Mouse (Mus musculus) C2C12 (cell line): ENCODE results near the gene Vps13d.

Source experiments
- CEBPB ChIP-seq: IDR thresholded peaks from one replicate; pipeline ENCODE4 v1.6.1; 2011; ENCODE audit warnings: low read depth, mild to moderate bottlenecking, control low read depth, moderate library complexity
- CTCF ChIP-seq: IDR thresholded peaks from one replicate; pipeline ENCODE4 v1.5.1; 2011; ENCODE audit not compliant: control insufficient read depth, insufficient read depth, insufficient read length
- MAX ChIP-seq: IDR thresholded peaks from one replicate; pipeline ENCODE4 v1.6.1; 2011; ENCODE audit warnings: mild to moderate bottlenecking, control low read depth
- MYOD1 ChIP-seq: IDR thresholded peaks from one replicate; pipeline ENCODE4 v1.6.1; 2011; ENCODE audit warnings: low read depth; ENCODE audit not compliant: control insufficient read depth, insufficient read length
- MYOG ChIP-seq: IDR thresholded peaks from one replicate; pipeline ENCODE4 v1.6.1; 2011; ENCODE audit not compliant: control insufficient read depth, insufficient read length; ENCODE audit errors: extremely low read depth
- USF1 ChIP-seq: IDR thresholded peaks from one replicate; pipeline ENCODE4 v1.6.1; 2011; ENCODE audit warnings: low read depth, mild to moderate bottlenecking, control low read depth, moderate library complexity

DNA sequence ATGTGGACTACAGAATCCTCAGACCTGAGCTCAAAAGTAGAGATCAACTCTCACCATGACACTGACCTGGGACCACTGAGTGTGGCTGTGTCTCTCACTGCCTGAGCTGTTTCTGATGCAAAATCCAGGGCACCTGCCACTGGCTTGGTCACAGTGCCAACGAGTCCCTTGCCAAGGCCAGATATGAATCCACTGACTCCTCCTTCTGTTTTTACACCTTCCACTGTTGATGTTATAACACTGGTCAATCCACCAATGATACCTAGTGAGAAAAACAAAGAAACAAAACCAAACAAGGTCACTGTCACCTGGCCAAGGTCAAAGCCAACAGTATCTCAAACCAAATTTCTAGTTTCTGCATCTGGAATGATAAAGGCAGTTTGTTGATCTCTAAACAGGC is 178.1 kb downstream of the Vps13d start:
- TF ChIP-seq CTCF (no peak), CEBPB (no peak), MYOD1 (no peak), MAX (no peak), USF1 (no peak), MYOG (no peak)
